Mouse (Mus musculus) liver, adult 2 months (tissue): ENCODE results near the gene Ggps1. TPM values are rescaled to one million over a fixed set of nuclear protein-coding genes. Genes with fewer than 3 reads are reported as not detected.

Experiments used
- DNase-seq: peaks from one replicate; pipeline ENCODE4 v3.0.0-alpha.2; 2011; ENCODE audit warnings: low read depth, low spot score; ENCODE audit errors: extremely low read depth
- H3K27ac ChIP-seq: fragments of 200-500 bp; replicated peaks from 2 replicates; pipeline ENCODE4 v1.5.1; 2012; ENCODE audit warnings: low read depth, mild to moderate bottlenecking, control low read depth, inconsistent platforms, low read length; ENCODE audit not compliant: insufficient read depth
- H3K27me3 ChIP-seq: fragments of 200-500 bp; 2 replicates; pipeline ENCODE4 v1.6.1; 2012; ENCODE audit warnings: mild to moderate bottlenecking, moderate library complexity, low read length, inconsistent platforms; ENCODE audit not compliant: control insufficient read depth, insufficient read depth
- H3K36me3 ChIP-seq: fragments of 200-500 bp; 2 replicates; pipeline ENCODE4 v1.6.1; 2012; ENCODE audit warnings: low read length, inconsistent platforms; ENCODE audit not compliant: control insufficient read depth, insufficient read depth
- H3K4me1 ChIP-seq: fragments of 200-500 bp; 2 replicates; pipeline ENCODE4 v1.6.1; 2011; ENCODE audit warnings: low read length; ENCODE audit not compliant: control insufficient read depth, insufficient read depth
- H3K4me3 ChIP-seq: fragments of 200-500 bp; 2 replicates; pipeline ENCODE4 v1.5.1; 2011; ENCODE audit warnings: low read depth, mild to moderate bottlenecking, control low read depth, low read length, moderate library complexity; ENCODE audit not compliant: insufficient read depth
- H3K79me2 ChIP-seq: fragments of 200-500 bp; 2 replicates; pipeline ENCODE4 v1.6.1; 2012; ENCODE audit warnings: inconsistent platforms, mild to moderate bottlenecking, low read length, moderate library complexity; ENCODE audit not compliant: control insufficient read depth, insufficient read depth
- H3K9ac ChIP-seq: fragments of 200-500 bp; 2 replicates; pipeline ENCODE4 v1.6.1; 2012; ENCODE audit warnings: low read depth, mild to moderate bottlenecking, control low read depth, inconsistent platforms, low read length
- CTCF ChIP-seq: fragments of 200-500 bp; IDR thresholded peaks from 2 replicates; pipeline ENCODE4 v1.5.1; 2011; ENCODE audit warnings: low read depth, low read length, control low read depth
- POLR2A ChIP-seq: fragments of 200-500 bp; IDR thresholded peaks from 2 replicates; pipeline ENCODE4 v1.6.1; 2011; ENCODE audit warnings: low read length, control low read depth; ENCODE audit not compliant: insufficient read depth; ENCODE audit errors: extremely low read depth
- WGBS: fragments of 180-500 bp; shearing (Covaris S2); methylation state at CpG from one replicate; pipeline ENCODE4 v1.1.7; 2018; 5-methylcytosine and 5-hydroxymethylcytosine counted together
- polyA plus RNA-seq: library from polyadenylated mRNA; depleted of rRNA; stranded (reverse); fragments of >200 nt; gene quantifications from 2 replicates; pipeline ENCODE4 v1.2.3, GENCODE M21; 2012
- total RNA-seq: library from RNA; depleted of rRNA; stranded (reverse); fragments of >200 nt; gene quantifications from 2 replicates; pipeline ENCODE4 v1.2.3, GENCODE M21; 2014

Gene Ggps1
- total and polyA plus RNA-seq, 2 experiments, result 4.4 to 11.0 TPM

- peaks cover 24% of the 10 kb centered on the region for H3K79me2 ChIP-seq
- H3K27me3 ChIP-seq, result no peaks in the 10 kb centered on the region
- peak; percentile 54 for DNase-seq
- TF ChIP-seq POLR2A (no peak), CTCF (no peak)
- peak overlapping the region; percentile 87 for H3K27ac ChIP-seq
- H3K9ac ChIP-seq, result peak overlapping the region; percentile 92
- WGBS, result under 1% methylated on average over 57 of the region's 65 CpGs
- peaks cover 2% of the 10 kb centered on the region; the same call in 1 of the 2 replicates for H3K36me3 ChIP-seq
- H3K4me3 ChIP-seq, result peak overlapping the region; percentile 82
- H3K4me1 ChIP-seq, result peaks cover 6% of the 10 kb centered on the region
Measured at GRCm38 (mm10) chr13:14064341-14065027, 1.2 kb upstream of the Ggps1 start.

- DNase-seq, result no peak
- Histone ChIP-seq H3K36me3 (peaks cover 3% of the 10 kb centered on the region; the same call in 1 of the 2 replicates), H3K27me3 (no peaks in the 10 kb centered on the region), H3K9ac (peak overlapping the region; percentile 92), H3K4me3 (peak overlapping the region; percentile 82), H3K4me1 (peaks cover 6% of the 10 kb centered on the region), H3K79me2 (peaks cover 21% of the 10 kb centered on the region), H3K27ac (peak overlapping the region; percentile 87)
- TF ChIP-seq CTCF (no peak), POLR2A (no peak)
- WGBS, result under 1% methylated on average over 25 of the region's 31 CpGs
Measured at GRCm38 (mm10) chr13:14063942-14064271, 619 bp upstream of the Ggps1 start.

DNA sequence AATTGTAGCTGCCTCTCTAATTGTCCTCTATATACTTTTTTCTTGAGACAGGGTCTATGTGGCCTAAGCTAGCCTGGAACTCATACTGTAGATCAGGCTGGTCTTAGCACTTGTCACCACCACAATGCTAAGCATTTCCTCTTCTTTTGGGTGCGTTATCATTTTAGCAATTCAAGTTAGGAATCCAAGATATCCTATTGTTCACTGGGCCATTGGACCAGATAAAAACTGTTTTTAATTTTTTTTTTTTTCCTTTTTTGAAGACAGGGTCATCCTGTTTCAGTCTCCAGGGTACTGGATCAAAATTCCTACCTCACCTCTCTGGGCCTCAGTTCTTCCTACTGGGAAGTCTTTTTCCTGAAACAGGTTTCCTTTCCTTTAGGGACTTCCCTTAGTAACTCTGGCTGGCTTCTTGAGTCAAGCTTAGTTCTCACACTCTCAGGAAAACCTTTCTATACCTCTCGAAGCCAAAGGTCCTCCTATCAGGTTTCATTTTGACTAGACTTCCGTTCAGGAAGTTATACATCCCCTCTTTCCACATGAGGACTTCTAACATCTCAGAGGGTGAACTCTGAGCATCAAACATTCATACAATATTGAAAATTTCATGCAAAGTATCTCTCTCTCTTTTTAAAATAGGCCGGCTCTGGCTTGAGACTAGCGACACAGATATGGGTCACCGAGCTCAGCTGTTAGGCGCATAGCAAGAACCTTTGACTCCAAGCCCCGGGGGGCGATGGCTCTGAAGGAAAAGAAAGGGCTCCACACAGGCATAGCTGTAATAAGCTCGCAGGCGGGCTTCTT lies 877 bp downstream of the Ggps1 start:
- no peak for DNase-seq
- Histone ChIP-seq H3K27ac (peak overlapping the region; percentile 58), H3K4me3 (peak overlapping the region; percentile 62), H3K79me2 (peaks cover 14% of the 10 kb centered on the region), H3K36me3 (peaks cover 5% of the 10 kb centered on the region; the same call in 1 of the 2 replicates), H3K9ac (peak overlapping the region; percentile 72), H3K4me1 (peaks cover 4% of the 10 kb centered on the region), H3K27me3 (no peaks in the 10 kb centered on the region)
- TF ChIP-seq POLR2A, result no peak
- TF ChIP-seq CTCF, result no peak
- WGBS, result 4% methylated on average over 11 of the region's 11 CpGs

GRCm38 (mm10) chr13:14059582-14059981 lies 3.7 kb downstream of the Ggps1 start:
- Histone ChIP-seq H3K79me2 (peaks cover 14% of the 10 kb centered on the region), H3K4me3 (no peak overlapping the region), H3K27me3 (no peaks in the 10 kb centered on the region), H3K27ac (no peak overlapping the region), H3K4me1 (peaks cover 2% of the 10 kb centered on the region), H3K36me3 (peaks cover 21% of the 10 kb centered on the region; the same call in 1 of the 2 replicates), H3K9ac (no peak overlapping the region)
- TF ChIP-seq CTCF (no peak), POLR2A (no peak)
- no peak for DNase-seq

DNA sequence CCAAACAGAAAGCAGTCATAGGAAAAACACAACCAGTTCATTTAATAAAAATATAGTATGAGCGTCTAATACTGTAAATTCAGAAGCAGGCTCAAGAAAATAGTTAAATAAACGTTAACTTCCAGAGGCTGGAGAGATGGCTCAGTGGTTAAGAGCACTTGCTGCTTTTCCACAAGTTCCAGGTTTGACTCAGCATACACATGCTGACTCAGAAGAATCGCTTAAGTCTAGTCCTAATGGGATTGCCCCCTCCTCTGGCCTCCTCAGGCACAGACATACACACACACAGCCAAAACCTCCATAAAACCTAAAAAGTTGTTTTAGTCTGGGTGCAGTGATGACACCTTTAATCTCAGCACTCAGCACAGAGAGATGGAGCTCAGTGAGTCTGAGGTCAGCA lies 6.5 kb downstream of the Ggps1 start:
- Histone ChIP-seq H3K9ac (no peak overlapping the region), H3K4me3 (no peak overlapping the region), H3K27ac (no peak overlapping the region), H3K79me2 (peaks cover 9% of the 10 kb centered on the region), H3K4me1 (no peaks in the 10 kb centered on the region; the same call in none of the 2 replicates), H3K27me3 (no peaks in the 10 kb centered on the region), H3K36me3 (peaks cover 45% of the 10 kb centered on the region)
- DNase-seq, result no peak
- 92% methylated on average over 3 of the region's 3 CpGs for WGBS
- TF ChIP-seq CTCF (no peak), POLR2A (no peak)
